Mouse (Mus musculus) hindbrain, embryonic 16.5 days (tissue): ENCODE measurements around the gene Utp4. TPM values are rescaled to one million over a fixed set of nuclear protein-coding genes. Genes with fewer than 3 reads are reported as not detected.

ENCODE experiments used
- ATAC-seq: fragments of 200-750 bp; cut with Nextera tagmentation; 2 replicates; pipeline ENCODE4 v1.8.0; 2017; ENCODE audit warnings: moderate TSS enrichment, moderate library complexity
- H3K27ac ChIP-seq: fragments of 300-500 bp; sonication (generic); 2 replicates; pipeline ENCODE4 v1.5.1; 2014; ENCODE audit warnings: low read depth, mild to moderate bottlenecking, control low read depth, low read length, moderate library complexity
- H3K27me3 ChIP-seq: fragments of 300-500 bp; sonication (generic); replicated peaks from 2 replicates; pipeline ENCODE4 v1.6.1; 2014; ENCODE audit warnings: low read length; ENCODE audit not compliant: control insufficient read depth, insufficient read depth
- H3K36me3 ChIP-seq: fragments of 300-500 bp; sonication (generic); 2 replicates; pipeline ENCODE4 v1.6.1; 2014; ENCODE audit warnings: mild to moderate bottlenecking, low read length, moderate library complexity, mixed read lengths; ENCODE audit not compliant: control insufficient read depth, insufficient read depth
- H3K4me1 ChIP-seq: fragments of 300-500 bp; sonication (generic); 2 replicates; pipeline ENCODE4 v1.6.1; 2014; ENCODE audit warnings: low read depth, low read length; ENCODE audit not compliant: control insufficient read depth, insufficient read depth
- H3K4me2 ChIP-seq: fragments of 300-500 bp; sonication (generic); 2 replicates; pipeline ENCODE4 v1.6.1; 2014; ENCODE audit warnings: mild to moderate bottlenecking, low read length, control low read depth, moderate library complexity
- H3K4me3 ChIP-seq: fragments of 300-500 bp; sonication (generic); 2 replicates; pipeline ENCODE4 v1.5.1; 2014; ENCODE audit warnings: mild to moderate bottlenecking, low read length, control low read depth, moderate library complexity
- H3K9ac ChIP-seq: fragments of 300-500 bp; sonication (generic); 2 replicates; pipeline ENCODE4 v1.6.1; 2014; ENCODE audit warnings: low read depth, mild to moderate bottlenecking, control low read depth, low read length, moderate library complexity
- H3K9me3 ChIP-seq: fragments of 300-500 bp; sonication (generic); 2 replicates; pipeline ENCODE4 v1.6.1; 2014; ENCODE audit warnings: mild to moderate bottlenecking, low read length, moderate library complexity; ENCODE audit not compliant: control insufficient read depth
- WGBS: fragments of 180-500 bp; shearing (Covaris S2); extraction: QIAGEN DNeasy Blood & Tissue Kit; methylation state at CpG from one replicate; pipeline ENCODE4 v1.1.7; 2014; 5-methylcytosine and 5-hydroxymethylcytosine counted together
- polyA plus RNA-seq: library from polyadenylated mRNA; unstranded; fragments of >200 nt; fragmentation: Nextera tagmentation; extraction: Ambion mirVana; gene quantifications from 2 replicates; pipeline ENCODE4 v1.2.1, GENCODE M21; 2015

Utp4 gene
- polyA plus RNA-seq, 1 experiment from 2014 or later: 42.2 TPM

- Histone ChIP-seq H3K9ac (no peak overlapping the region), H3K4me3 (no peak overlapping the region), H3K27me3 (no peaks in the 10 kb centered on the region), H3K9me3 (no peaks in the 10 kb centered on the region), H3K36me3 (no peaks in the 10 kb centered on the region), H3K4me1 (no peaks in the 10 kb centered on the region), H3K4me2 (no peak overlapping the region), H3K27ac (no peak overlapping the region)
- WGBS: 85% methylated on average over 3 of the region's 3 CpGs
- no peak for ATAC-seq
Measured at GRCm38 (mm10) chr8:106969964-106970363, 76.5 kb downstream of the Utp4 start.

- Histone ChIP-seq H3K9me3 (no peaks in the 10 kb centered on the region), H3K27ac (no peak overlapping the region), H3K4me3 (no peak overlapping the region), H3K4me2 (no peak overlapping the region), H3K27me3 (no peaks in the 10 kb centered on the region), H3K36me3 (no peaks in the 10 kb centered on the region), H3K9ac (no peak overlapping the region), H3K4me1 (no peaks in the 10 kb centered on the region)
- WGBS: 85% methylated on average over 5 of the region's 5 CpGs
- ATAC-seq: no peak
Measured at GRCm38 (mm10) chr8:106971916-106972315, 78.5 kb downstream of the Utp4 start.

Other genes with a start within 250 kb of the Utp4 start
- 5.5 and 5.9 TPM in 2 replicates for gene Tango6, start 210.6 kb upstream of the Utp4 start, polyA plus RNA-seq
- 1.2 and 1.6 TPM in 2 replicates for gene Has3, start 23.4 kb upstream of the Utp4 start, polyA plus RNA-seq
- gene Sntb2, start 42.1 kb downstream of the Utp4 start, polyA plus RNA-seq: 4.7 and 4.9 TPM in 2 replicates
- 159 and 165 TPM in 2 replicates for gene Vps4a, start 137.6 kb downstream of the Utp4 start, polyA plus RNA-seq
- gene Pdf, start 155.0 kb downstream of the Utp4 start, polyA plus RNA-seq: 37.1 and 37.4 TPM in 2 replicates
- gene Cog8, start 163.1 kb downstream of the Utp4 start, polyA plus RNA-seq: 39.2 and 42.3 TPM in 2 replicates
- 61.2 and 66.2 TPM in 2 replicates for gene Nip7, start 163.2 kb downstream of the Utp4 start, polyA plus RNA-seq
- not detected in 2 replicates for gene Tmed6, start 172.0 kb downstream of the Utp4 start, polyA plus RNA-seq
- 22.5 and 24.1 TPM in 2 replicates for gene Terf2, start 202.9 kb downstream of the Utp4 start, polyA plus RNA-seq